Mouse (Mus musculus) right cerebral cortex, adult 2 months (tissue): Measurements from ENCODE around the gene Dner.
A peak's percentile ranks its signal among the peaks of the same experiment; 100 is the strongest.

ENCODE experiments used
- DNase-seq, 2 experiments: peaks; one replicate each; pipeline ENCODE4 v3.0.0; 2021 to 2022; ENCODE audit warnings: low spot score in 2 of 2

Dner gene

DNA sequence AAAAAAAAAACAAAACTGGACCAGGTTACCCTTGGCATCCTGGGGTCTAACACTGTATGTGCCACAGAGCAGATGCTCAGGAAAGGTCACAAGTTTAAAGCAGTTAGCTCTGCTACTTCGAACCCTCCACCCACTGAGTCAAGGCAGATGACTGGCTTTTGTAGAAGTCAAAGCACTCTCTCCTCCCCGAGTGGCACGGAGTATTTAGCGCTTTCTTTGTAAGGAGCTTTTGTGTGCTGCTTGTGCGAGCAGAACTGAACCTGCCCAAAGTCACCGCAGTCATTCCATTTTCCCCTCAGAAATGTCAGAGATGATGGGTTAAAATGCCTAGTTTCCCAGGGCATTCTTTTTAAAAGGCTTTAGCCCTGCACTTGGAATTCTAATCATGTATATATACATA is 59.1 kb downstream of the Dner start:
- DNase-seq: no peak

DNA sequence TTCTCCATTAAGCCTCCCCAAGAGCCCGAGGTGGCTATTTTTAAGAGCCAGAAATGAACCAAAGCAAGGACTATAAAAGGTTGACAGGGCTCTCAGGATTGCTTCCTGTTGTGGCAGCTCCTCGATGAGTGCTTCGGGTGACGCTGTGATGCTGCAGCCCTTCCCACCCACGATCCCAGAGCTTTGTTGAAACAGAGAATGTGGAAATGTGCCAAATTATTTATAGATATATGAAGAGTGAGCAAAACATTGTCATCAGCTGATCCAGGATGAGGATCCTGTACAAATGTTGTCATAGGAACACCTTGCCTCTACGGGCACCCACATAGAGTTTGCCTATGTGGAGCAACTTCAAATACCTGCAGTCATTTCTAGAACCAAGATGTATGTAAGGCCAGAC is 67.8 kb downstream of the Dner start:
- peak; percentile 25 to 30 for DNase-seq

- no peak for DNase-seq
Measured at GRCm38 (mm10) chr1:84622978-84623554, 73.0 kb downstream of the Dner start.

- peak; percentile 62 to 75 for DNase-seq
Measured at GRCm38 (mm10) chr1:84621308-84621707, 74.7 kb downstream of the Dner start.

DNA sequence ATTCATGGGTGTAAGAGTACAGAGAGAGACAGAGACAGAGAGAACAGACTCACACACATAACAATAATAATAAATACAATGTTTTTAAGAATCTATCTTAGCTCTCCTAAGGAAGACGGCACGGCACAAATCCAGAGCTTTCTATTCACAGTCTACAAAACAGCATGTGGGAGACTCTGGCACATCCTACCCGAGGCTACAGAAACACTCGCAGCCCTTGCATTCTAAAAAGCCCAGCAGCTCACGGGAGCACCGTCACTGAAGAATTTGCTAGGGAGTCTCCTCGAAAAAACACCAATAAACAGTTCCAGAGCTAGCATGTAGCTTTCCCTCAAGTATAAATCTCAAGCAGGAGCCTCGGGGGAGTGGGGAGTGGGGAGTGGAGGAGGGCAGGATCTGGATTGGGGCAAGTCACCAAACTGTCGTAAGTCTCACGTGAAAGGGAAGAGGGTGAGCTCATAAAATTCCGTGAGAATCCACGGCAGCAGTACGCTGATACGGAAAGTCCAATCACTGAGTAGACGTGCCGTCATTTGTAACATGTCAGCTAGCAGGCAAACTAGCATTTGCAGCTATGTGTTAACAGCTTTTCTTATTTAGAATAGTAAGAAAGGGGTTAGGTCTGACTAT is 76.8 kb downstream of the Dner start:
- DNase-seq: peak; percentile 62 to 71

GRCm38 (mm10) chr1:84618094-84618493 is 77.9 kb downstream of the Dner start:
- no peak for DNase-seq

DNA sequence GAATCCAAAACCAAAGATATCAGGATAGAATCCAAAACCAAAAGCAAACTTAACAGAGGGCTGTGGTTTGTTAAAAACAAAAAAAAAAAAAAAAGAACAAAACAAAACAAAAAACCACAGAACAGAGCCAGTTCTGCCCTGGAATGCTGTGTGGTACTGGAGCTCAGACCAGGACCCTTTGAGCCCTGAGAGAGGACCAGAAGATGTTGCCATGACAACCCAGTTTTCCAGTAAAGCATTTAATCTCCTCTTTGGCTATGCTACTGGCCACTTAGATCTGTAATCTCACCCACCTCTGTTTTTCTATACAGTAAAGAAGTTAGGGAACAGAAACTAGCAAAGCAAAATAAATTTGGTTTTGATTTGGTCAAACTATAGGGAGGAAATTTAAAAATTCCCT is 79.9 kb downstream of the Dner start:
- no peak for DNase-seq

DNA sequence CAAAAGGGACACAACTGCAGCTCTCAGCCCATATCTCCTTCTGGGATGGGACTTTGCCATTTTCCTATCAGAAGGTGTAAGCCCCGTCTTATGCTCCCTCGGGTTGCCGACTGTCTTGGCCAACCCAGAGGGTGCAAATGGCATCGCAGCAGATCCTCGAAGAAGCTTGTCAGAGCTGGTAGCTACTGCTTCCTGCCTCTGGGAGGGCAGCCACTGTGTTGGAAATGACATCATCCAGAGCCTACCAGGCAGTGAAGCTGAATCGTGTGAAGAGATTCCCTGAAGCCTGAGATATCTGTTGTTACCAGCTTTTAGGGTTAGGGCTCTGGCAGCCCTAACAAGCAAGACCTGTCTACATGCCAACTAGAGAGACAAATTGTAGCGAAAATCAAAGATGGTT is 81.4 kb downstream of the Dner start:
- no peak for DNase-seq

GRCm38 (mm10) chr1:84613119-84613518 is 82.9 kb downstream of the Dner start:
- no peak for DNase-seq

DNA sequence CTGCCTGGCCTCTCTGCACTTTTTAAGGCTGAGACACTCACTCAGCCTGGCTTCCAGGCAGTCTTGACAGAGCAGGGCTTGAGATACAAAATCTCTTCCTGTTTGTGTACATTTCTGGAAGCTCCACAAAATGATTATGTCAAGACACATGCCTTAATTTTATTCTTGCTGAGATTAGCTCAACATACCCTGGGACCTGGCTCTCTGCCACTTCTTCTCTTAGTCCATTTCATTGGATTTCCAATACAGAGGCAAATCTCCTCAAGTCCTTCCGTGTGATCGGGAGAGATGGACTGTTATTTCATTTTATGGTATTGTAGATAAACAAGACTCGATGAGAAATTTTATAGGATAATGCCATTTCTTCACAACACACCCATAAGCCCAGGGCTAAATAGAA is 84.7 kb downstream of the Dner start:
- DNase-seq: no peak

GRCm38 (mm10) chr1:84599025-84599424 is 97.0 kb downstream of the Dner start:
- no peak for DNase-seq

- DNase-seq: no peak
Measured at GRCm38 (mm10) chr1:84596023-84596422, 100.0 kb downstream of the Dner start.

GRCm38 (mm10) chr1:84592394-84592793 is 103.6 kb downstream of the Dner start:
- DNase-seq: no peak

GRCm38 (mm10) chr1:84590534-84590933 is 105.5 kb downstream of the Dner start:
- no peak for DNase-seq

- DNase-seq: peak in 1 of 2 experiments; percentile 34
Measured at GRCm38 (mm10) chr1:84585434-84585833, 110.6 kb downstream of the Dner start.

DNA sequence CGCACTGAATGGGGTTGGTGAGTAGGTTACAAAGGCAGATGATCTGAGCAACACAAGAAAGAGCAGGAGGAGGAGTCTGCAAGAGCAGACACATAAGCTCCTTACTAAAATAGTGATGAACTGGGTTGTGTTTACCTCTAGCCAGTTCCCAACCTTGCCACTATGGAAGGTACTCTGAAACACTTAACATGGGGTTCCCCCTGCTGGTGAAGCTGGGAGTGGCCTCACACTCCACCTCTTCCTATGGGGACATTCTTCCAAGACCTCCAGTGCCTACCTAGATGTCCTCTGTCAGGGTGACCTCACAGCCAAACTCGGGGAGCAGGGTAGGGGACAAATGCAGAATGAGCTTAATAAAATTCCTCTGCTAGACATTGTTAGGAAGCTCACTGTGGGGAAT is 114.2 kb downstream of the Dner start:
- DNase-seq: peak; percentile 84 to 86

GRCm38 (mm10) chr1:84561841-84562240 is 134.2 kb downstream of the Dner start:
- no peak for DNase-seq

DNA sequence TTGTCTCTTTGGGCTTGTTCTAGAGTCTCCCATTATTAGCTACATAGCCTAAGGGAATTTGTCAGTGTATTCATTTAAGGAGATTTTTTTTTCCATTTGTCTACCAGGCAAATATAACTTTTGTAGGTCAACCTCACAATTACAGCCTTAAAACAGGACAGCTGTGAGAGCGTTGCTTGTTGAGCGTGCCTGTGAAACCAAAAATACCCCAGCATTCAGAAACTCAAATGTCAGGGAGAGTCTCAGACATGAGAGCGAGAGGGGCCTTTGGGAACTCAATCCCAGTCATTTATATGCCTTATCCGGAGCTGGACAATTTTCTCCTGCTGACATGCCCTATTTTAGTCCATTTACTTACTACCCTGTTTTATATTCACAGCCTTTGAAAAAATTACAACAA is 134.6 kb downstream of the Dner start:
- no peak for DNase-seq

GRCm38 (mm10) chr1:84556546-84557511 is 139.2 kb downstream of the Dner start:
- DNase-seq: no peak

DNA sequence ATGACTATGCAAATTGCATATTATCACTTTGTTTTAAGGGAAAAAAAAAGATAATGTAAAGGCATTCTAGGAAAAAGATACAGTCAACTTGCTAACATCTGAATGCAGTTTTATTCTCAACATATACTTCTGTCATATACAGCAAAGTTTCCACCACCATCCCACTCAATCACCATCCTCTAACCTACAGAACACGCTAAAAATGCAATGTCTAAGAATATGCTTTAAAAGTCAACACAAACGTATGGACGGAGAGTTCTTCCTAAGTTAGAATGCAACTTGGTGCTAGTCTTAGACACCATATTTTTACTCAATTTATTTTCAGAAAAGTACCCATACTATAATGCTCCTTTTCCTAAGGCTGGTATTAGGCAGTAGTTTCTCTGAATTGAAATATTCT is 144.0 kb downstream of the Dner start:
- no peak for DNase-seq

DNA sequence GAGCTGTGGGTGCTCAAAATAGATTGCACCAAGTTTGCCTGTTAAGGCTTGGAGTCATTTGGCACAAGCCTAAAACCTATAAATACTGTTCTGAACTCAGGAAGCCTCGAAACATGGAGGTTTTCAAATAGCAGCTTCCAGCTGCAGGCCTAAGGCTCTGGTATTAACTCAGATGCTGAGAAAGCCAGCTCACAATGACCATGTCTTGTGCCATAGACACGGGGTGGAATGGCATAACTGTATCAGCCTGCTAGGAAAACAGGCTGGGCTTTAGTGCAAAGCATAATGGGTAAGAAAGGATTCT is 146.0 kb downstream of the Dner start:
- no peak for DNase-seq

DNA sequence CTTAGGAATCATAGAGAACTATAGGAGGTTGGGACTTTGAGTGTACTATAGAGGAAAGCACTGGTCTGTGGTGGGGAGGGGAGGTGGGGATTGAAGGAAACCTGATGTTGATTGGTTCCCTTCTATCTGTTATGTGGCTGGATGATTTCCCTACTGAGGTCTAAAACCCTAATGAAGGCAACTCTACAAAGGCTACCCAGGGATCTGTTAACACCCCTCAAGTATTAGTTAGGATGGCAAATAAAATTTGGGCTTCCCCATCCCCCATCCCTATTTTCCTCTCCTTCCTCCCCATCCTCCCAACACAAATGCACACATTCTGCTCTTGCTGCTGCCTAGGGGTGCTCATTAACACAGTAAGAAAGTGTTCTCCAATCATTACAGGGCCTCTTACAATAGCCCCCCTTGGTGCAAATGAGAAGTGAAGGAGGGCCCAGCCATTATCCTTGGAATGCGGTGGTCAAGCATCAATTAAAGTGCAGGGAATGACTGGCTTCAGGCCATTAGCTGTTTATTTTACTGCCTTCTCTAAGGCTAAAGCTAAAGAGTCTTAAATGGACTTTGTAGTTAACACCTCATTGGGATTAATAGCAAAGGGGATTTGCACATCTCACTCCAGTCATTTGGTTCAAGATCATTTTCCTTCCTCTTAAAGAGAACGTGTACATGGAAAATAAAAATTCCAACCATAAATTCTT is 146.5 kb downstream of the Dner start:
- DNase-seq: no peak
